Mouse (Mus musculus) midbrain, embryonic 12.5 days (tissue): Measurements from ENCODE around the gene Ttbk1. TPM values are rescaled to one million over a fixed set of nuclear protein-coding genes. Genes with fewer than 3 reads are reported as not detected.

Source experiments
- ATAC-seq: fragments of 200-750 bp; cut with Nextera tagmentation; 2 replicates; pipeline ENCODE4 v1.8.0; 2017; ENCODE audit warnings: low read depth, moderate TSS enrichment, moderate library complexity; ENCODE audit not compliant: low FRiP score
- H3K27ac ChIP-seq: fragments of 300-500 bp; sonication (generic); replicated peaks from 2 replicates; pipeline ENCODE4 v1.5.1; 2016; ENCODE audit warnings: mild to moderate bottlenecking
- H3K27me3 ChIP-seq: fragments of 300-500 bp; sonication (generic); 2 replicates; pipeline ENCODE4 v1.6.1; 2016; ENCODE audit warnings: mild to moderate bottlenecking
- H3K36me3 ChIP-seq: fragments of 300-500 bp; sonication (generic); 2 replicates; pipeline ENCODE4 v1.6.1; 2016
- H3K4me1 ChIP-seq: fragments of 300-500 bp; sonication (generic); 2 replicates; pipeline ENCODE4 v1.6.1; 2016
- H3K4me2 ChIP-seq: fragments of 300-500 bp; sonication (generic); replicated peaks from 2 replicates; pipeline ENCODE4 v1.6.1; 2016; ENCODE audit warnings: mild to moderate bottlenecking, moderate library complexity
- H3K4me3 ChIP-seq: fragments of 300-500 bp; sonication (generic); 2 replicates; pipeline ENCODE4 v1.5.1; 2016; ENCODE audit warnings: mild to moderate bottlenecking
- H3K9ac ChIP-seq: fragments of 300-500 bp; sonication (generic); replicated peaks from 2 replicates; pipeline ENCODE4 v1.6.1; 2016; ENCODE audit warnings: mild to moderate bottlenecking, moderate library complexity
- H3K9me3 ChIP-seq: fragments of 300-500 bp; sonication (generic); 2 replicates; pipeline ENCODE4 v1.6.1; 2016; ENCODE audit warnings: mild to moderate bottlenecking
- WGBS: fragments of 180-500 bp; shearing (Covaris S2); methylation state at CpG from one replicate; pipeline ENCODE4 v1.1.7; 2016; 5-methylcytosine and 5-hydroxymethylcytosine counted together
- polyA plus RNA-seq: library from polyadenylated mRNA; unstranded; fragments of >200 nt; fragmentation: Nextera tagmentation; extraction: Ambion mirVana; gene quantifications from 2 replicates; pipeline ENCODE4 v1.2.1, GENCODE M21; 2016

Ttbk1 gene
- 5.0 and 5.5 TPM in 2 replicates for polyA plus RNA-seq

DNA sequence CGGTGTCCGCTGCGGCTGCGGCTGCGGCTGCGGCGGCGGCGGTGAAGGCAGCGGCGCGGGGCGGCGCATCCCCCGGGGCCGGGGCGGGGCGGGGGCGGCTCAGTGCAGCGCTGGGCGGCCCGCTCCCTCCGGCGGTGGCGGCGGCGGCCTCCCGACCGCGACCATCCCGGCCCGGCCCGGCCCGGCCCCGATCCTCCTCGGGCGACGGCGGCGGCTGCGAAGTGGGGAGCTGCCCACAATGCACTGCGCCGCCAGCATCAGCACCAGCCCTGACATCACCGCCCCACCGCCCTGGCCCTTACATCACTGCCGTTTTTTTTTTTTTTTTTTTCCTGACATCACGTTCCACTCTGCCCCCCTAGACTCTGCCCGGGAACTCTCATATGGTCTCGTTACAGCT, at the start of gene Ttbk1:
Gene Ttbk1, minus strand, starts transcription at position 245 of the 400 bp plus-strand sequence.
- H3K4me2 ChIP-seq, result peak within 1 kb of the TSS; percentile 78
- H3K9me3 ChIP-seq, result no peaks in the 10 kb centered on the region
- H3K36me3 ChIP-seq, result no peaks in the 10 kb centered on the region
- peak within 1 kb of the TSS; percentile 25; the same call in 1 of the 2 replicates for H3K27ac ChIP-seq
- peaks cover 55% of the 10 kb centered on the region for H3K27me3 ChIP-seq
- peak; percentile 77 for ATAC-seq
- 1% methylated on average over 12 of the region's 49 CpGs for WGBS
- peaks cover 41% of the 10 kb centered on the region for H3K4me1 ChIP-seq
- peak within 1 kb of the TSS; percentile 96 for H3K9ac ChIP-seq
- peak within 1 kb of the TSS; percentile 92 for H3K4me3 ChIP-seq

GRCm38 (mm10) chr17:46525579-46526307, 38.3 kb upstream of the Ttbk1 start:
- ATAC-seq, result peak; percentile 49
- WGBS, result 38% methylated on average over 12 of the region's 12 CpGs
- no peak overlapping the region for H3K9ac ChIP-seq
- H3K27me3 ChIP-seq, result peaks cover 33% of the 10 kb centered on the region
- H3K36me3 ChIP-seq, result peaks cover 15% of the 10 kb centered on the region
- 0 out of 2 replicates have a peak overlapping the region, but pooled peaks have one; percentile 21 for H3K27ac ChIP-seq
- no peak overlapping the region for H3K4me2 ChIP-seq
- H3K9me3 ChIP-seq, result no peaks in the 10 kb centered on the region
- no peaks in the 10 kb centered on the region for H3K4me1 ChIP-seq
- H3K4me3 ChIP-seq, result no peak overlapping the region

DNA sequence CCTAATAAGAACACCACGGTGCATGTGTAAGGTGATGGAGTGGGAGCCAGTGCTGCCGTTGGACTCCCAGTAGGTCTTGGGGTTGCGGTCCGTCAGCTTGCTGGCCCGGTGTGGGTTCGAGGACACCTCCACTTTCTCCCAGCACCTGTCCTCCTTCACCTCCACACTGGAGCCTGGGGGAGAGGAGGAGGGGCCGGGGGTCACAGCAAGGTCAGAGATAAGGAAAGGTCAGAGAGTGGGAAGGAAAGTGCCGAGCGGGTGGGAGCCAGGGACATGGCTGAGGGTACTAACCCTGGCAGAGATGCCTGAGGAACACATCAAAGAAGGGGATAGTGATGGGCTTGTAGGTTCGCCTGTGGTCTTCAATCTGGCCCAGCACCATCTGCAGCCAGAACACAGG, 37.6 kb upstream of the Ttbk1 start:
- no peak overlapping the region for H3K27ac ChIP-seq
- peaks cover 15% of the 10 kb centered on the region for H3K36me3 ChIP-seq
- H3K4me3 ChIP-seq, result no peak overlapping the region
- H3K4me1 ChIP-seq, result no peaks in the 10 kb centered on the region
- 89% methylated on average over 10 of the region's 10 CpGs for WGBS
- no peak overlapping the region for H3K9ac ChIP-seq
- H3K9me3 ChIP-seq, result no peaks in the 10 kb centered on the region
- peaks cover 40% of the 10 kb centered on the region for H3K27me3 ChIP-seq
- no peak for ATAC-seq
- no peak overlapping the region for H3K4me2 ChIP-seq

DNA sequence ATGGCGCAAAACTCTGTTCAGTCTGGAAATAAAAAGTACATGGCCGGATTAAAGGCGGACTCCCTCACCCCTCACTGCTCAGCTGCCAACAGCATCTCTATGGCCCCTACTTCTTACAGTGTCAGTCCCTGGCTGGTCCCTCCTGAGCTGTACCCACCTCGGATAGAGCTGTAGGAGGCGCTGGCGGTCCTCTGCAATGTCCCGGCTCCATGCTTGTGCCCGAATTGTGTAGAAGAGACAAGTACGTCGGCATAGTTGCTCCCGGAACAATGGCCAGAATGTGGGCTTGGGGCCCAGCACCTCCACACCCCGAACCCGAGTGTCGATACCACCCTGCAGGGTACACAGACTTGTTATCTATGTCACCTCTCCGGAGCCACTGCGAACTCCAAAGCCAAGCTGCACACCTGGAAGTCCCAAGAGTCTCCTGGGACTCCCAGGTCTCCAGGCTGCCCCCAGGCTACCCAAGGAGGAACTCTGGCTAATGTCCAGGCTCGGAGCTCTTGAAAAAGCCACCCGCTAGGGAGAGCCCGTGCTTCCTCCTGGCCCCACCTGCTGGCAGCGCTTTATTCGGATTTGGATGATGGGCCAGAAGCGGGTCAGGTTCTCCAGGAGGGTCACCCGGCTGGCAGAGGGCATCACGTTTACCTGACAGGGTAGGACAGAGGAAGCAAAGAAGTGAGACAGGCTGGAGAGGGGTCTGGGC, 34.6 kb upstream of the Ttbk1 start:
- no peaks in the 10 kb centered on the region for H3K4me1 ChIP-seq
- WGBS, result 33% methylated on average over 24 of the region's 24 CpGs
- no peak overlapping the region for H3K4me2 ChIP-seq
- no peak overlapping the region for H3K4me3 ChIP-seq
- H3K36me3 ChIP-seq, result peaks cover 6% of the 10 kb centered on the region; the same call in 1 of the 2 replicates
- H3K9me3 ChIP-seq, result no peaks in the 10 kb centered on the region
- peaks cover 47% of the 10 kb centered on the region for H3K27me3 ChIP-seq
- no peak for ATAC-seq
- no peak overlapping the region for H3K9ac ChIP-seq
- no peak overlapping the region for H3K27ac ChIP-seq

- Histone ChIP-seq H3K9ac (0 out of 2 replicates have a peak overlapping the region, but pooled peaks have one; percentile 1), H3K4me2 (0 out of 2 replicates have a peak overlapping the region, but pooled peaks have one; percentile 23), H3K36me3 (peaks cover 3% of the 10 kb centered on the region; the same call in 1 of the 2 replicates), H3K4me3 (no peak overlapping the region), H3K27me3 (peaks cover 47% of the 10 kb centered on the region), H3K27ac (no peak overlapping the region), H3K4me1 (no peaks in the 10 kb centered on the region), H3K9me3 (no peaks in the 10 kb centered on the region)
- WGBS, result 83% methylated on average over 9 of the region's 9 CpGs
- ATAC-seq, result no peak
Observed at GRCm38 (mm10) chr17:46521174-46521573, 33.7 kb upstream of the Ttbk1 start.

DNA sequence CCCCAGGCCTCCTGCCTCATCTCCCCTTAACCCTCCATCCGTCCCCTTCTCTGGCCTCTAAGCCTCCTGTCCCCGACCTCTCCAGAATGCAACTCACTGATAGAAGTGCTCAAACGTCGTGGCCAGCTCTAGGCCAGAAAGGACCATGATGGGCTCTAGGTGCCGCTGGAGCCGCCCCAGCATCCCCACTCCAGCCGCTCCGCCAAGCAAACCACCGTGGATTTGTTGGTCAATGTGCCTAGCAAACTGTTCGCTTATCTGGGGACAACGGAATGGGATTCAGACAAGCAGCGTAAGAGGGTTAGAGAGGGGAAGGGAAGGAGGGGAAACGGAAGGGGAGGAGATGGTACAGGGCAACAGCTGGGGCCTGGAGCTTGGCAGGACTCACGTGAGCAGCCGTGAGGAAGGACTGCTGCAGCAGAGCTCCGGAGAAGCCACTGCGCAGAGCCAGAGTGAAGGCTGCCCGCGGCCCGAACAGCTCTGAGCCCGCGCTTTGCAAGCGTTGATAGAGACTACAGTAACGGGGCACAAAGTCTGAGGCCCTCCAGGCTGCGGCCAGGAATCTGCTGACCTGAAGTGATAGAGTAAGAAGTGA, 33.0 kb upstream of the Ttbk1 start:
- ATAC-seq, result no peak
- Histone ChIP-seq H3K4me3 (no peak overlapping the region), H3K9me3 (no peaks in the 10 kb centered on the region), H3K27me3 (peaks cover 47% of the 10 kb centered on the region), H3K27ac (peak overlapping the region; percentile 8; the same call in 1 of the 2 replicates), H3K9ac (0 out of 2 replicates have a peak overlapping the region, but pooled peaks have one; percentile 1), H3K4me1 (no peaks in the 10 kb centered on the region), H3K36me3 (no peaks in the 10 kb centered on the region), H3K4me2 (peak overlapping the region; percentile 23; the same call in 1 of the 2 replicates)
- 50% methylated on average over 25 of the region's 25 CpGs for WGBS

GRCm38 (mm10) chr17:46519971-46520370, 32.5 kb upstream of the Ttbk1 start:
- WGBS, result 54% methylated on average over 10 of the region's 10 CpGs
- peaks cover 45% of the 10 kb centered on the region for H3K27me3 ChIP-seq

GRCm38 (mm10) chr17:46513329-46513728, 25.9 kb upstream of the Ttbk1 start:
- no peak overlapping the region for H3K27ac ChIP-seq
- H3K9ac ChIP-seq, result no peak overlapping the region
- H3K4me3 ChIP-seq, result no peak overlapping the region
- 72% methylated on average over 2 of the region's 2 CpGs for WGBS
- no peaks in the 10 kb centered on the region for H3K9me3 ChIP-seq
- no peaks in the 10 kb centered on the region for H3K27me3 ChIP-seq
- no peak for ATAC-seq
- H3K4me2 ChIP-seq, result no peak overlapping the region
- no peaks in the 10 kb centered on the region for H3K36me3 ChIP-seq
- no peaks in the 10 kb centered on the region for H3K4me1 ChIP-seq

More at GRCm38 (mm10) chr17:46519971-46520370, 32.5 kb upstream of the Ttbk1 start:
- Histone ChIP-seq H3K4me1 (no peaks in the 10 kb centered on the region), H3K9me3 (no peaks in the 10 kb centered on the region), H3K36me3 (no peaks in the 10 kb centered on the region), H3K9ac (no peak overlapping the region), H3K4me2 (peak overlapping the region; percentile 23; the same call in 1 of the 2 replicates), H3K27ac (peak overlapping the region; percentile 8; the same call in 1 of the 2 replicates), H3K4me3 (no peak overlapping the region)
- ATAC-seq, result no peak

- H3K27ac ChIP-seq, result no peak overlapping the region
- H3K4me2 ChIP-seq, result no peak overlapping the region
- H3K9me3 ChIP-seq, result no peaks in the 10 kb centered on the region
- H3K36me3 ChIP-seq, result no peaks in the 10 kb centered on the region
- no peak overlapping the region for H3K4me3 ChIP-seq
- no peaks in the 10 kb centered on the region for H3K27me3 ChIP-seq
- H3K4me1 ChIP-seq, result no peaks in the 10 kb centered on the region
- WGBS, result 49% methylated on average over 11 of the region's 11 CpGs
- H3K9ac ChIP-seq, result 0 out of 2 replicates have a peak overlapping the region, but pooled peaks have one; percentile 8
- peak; percentile 72 for ATAC-seq
Observed at GRCm38 (mm10) chr17:46511059-46511710, 23.7 kb upstream of the Ttbk1 start.

DNA sequence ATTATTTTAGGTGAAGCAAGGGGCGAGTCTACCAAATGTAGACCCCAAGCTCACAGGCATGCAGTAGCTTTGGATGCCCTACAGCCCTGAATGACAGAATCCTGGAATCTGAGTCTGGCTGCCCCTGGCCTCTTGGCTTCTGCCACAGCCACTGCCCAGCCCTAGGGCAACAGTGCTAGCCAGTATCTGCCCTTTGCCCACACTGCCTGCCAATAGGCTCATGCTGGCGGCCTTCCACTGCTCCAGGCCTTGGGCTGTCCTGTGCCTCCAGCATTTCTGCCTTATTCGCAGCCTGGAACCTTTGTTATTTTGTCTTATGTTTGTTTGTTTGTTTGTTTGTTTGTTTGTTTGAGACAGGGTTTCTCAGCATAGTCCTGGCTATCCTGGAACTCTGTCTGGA, 18.1 kb upstream of the Ttbk1 start:
- H3K4me1 ChIP-seq, result no peaks in the 10 kb centered on the region
- H3K9me3 ChIP-seq, result no peaks in the 10 kb centered on the region
- H3K4me2 ChIP-seq, result no peak overlapping the region
- H3K27ac ChIP-seq, result no peak overlapping the region
- WGBS, result 88% methylated on average over 3 of the region's 3 CpGs
- H3K4me3 ChIP-seq, result no peak overlapping the region
- ATAC-seq, result no peak
- H3K36me3 ChIP-seq, result peaks cover 22% of the 10 kb centered on the region; the same call in 1 of the 2 replicates
- H3K9ac ChIP-seq, result no peak overlapping the region
- no peaks in the 10 kb centered on the region; the same call in 1 of the 2 replicates for H3K27me3 ChIP-seq

DNA sequence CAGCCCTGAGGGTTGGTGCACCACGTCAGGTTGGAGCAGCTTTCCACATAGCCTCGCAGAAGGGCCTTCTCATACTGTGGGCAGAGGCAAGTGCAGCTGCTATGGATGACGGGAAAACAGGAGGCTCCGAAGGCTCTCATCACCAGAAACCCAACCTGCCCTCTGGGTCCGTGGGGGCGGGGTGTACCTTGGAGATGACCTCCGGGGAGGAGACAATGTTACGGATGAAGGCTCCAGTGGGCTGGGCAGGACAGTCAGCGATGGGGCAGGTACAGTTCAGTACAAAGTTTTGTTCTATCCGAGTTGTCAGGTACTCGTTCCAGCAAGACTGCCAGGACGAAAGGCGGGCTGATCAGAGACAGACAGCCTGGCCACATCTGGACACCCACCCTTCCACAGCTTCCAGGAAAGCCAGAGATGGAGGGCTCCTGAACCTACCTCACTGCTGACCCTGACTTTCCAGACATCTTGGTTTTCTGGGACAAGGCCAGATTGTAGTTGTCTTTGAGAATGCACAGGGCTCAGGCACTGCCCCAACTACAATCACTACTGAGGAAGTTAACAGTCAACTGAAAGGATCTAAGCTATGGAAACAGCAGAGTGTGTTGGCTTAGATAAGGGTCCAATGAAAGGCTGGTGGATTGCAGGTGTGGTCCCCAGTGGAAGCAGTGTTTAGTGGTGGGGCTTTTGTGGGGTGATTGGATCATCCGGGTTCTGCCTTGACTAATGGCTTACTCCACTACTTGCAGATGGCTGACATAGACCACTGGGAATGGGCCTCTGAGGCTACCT, 16.6 kb upstream of the Ttbk1 start:
- Histone ChIP-seq H3K4me1 (no peaks in the 10 kb centered on the region), H3K9me3 (no peaks in the 10 kb centered on the region), H3K4me2 (no peak overlapping the region), H3K27ac (no peak overlapping the region), H3K4me3 (no peak overlapping the region), H3K36me3 (peaks cover 36% of the 10 kb centered on the region), H3K27me3 (no peaks in the 10 kb centered on the region; the same call in 1 of the 2 replicates), H3K9ac (0 out of 2 replicates have a peak overlapping the region, but pooled peaks have one; percentile 4)
- no peak for ATAC-seq
- 83% methylated on average over 14 of the region's 14 CpGs for WGBS
